Mouse (Mus musculus): ENCODE data around the gene Pdha2.

Pdha2 gene

DNA sequence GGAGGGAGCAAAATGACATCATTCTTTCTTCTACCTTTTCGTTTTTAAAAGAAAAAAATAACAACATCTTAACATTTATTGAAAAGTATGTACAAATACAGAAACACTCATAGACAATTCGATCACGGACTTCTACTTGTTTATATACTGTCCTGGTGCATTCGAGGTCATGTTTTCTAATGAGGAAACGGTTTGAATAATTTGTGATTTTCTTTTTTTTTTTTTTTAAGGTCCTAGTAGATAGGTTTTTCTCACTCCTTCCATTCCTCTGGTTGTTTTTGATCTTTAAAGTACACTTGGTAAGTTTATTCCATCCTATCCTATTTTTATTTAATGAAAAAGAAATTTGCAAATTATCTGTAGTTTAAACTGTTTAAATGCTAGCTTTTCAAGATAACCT, at the start of gene Pdha2:
Gene Pdha2, minus strand, starts transcription at position 101 of the 400 bp plus-strand sequence.
- no peak for DNase-seq (ENCODE audit: low read depth)

DNA sequence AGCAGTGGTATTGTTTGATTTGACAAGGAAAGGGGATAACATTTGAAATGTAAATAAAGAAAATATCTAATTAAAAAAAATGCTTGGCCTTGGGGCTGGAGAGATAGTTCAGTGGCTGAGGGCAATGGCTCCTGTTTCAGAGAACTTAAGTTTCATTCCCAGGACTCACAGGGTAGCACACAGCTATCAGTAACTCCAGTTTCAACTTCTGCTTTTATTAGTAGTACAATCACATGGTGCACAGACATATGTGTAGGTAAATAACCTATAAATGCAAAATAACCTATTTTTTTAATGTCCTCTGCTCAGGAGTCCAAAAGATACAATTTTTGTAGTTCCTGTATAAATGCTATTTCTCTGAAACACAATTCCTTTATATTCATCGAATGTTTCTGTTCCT, 48.4 kb upstream of the Pdha2 start:
- no peak for DNase-seq (ENCODE audit: low read depth)

DNA sequence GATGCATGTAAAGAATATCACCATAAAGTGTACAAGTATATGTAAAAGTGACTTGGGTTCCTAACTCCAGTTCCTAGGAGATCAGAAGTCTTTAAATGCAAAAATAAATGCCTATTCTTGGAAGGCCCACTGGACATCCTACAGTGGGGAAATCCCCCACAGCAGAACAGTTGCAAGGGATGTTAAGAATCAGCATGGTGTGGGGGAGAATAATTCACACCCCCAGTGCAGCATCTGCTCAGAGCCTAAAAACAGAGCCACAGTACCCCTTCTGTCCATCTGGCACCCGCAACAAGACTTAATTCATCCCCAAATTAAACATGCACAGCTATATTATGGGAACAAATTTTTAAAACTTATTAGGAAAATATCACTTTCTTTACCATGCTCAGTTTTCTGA, 39.3 kb upstream of the Pdha2 start:
- no peak for DNase-seq (ENCODE audit: low read depth)

DNA sequence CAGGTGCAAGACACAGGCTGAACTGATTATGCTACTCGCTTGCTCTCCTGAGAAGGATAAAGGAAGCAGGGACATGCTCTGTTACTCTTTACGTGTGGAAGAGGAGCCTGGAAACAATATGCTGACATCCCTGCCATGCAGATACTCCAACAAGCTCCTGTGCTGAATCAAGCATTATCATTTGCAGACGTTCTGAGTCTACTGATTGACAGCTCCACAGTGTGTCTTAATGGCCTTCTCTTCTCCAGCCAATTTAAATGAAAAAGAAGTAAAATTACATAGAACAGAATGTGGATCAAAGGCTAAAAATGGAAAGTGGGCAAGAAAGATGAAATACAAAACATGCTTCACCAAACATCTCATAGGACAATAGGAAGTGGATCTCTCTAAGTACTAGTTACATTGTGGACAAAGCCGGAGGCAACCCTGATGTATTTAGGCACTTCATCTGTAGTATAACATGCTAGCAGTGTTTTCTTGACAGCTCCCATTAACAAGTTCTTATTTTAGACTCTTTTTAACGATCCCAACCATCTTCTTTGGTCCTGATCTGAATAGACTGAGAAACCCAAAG, 32.7 kb upstream of the Pdha2 start:
- DNase-seq (ENCODE audit: low read depth) = no peak

DNA sequence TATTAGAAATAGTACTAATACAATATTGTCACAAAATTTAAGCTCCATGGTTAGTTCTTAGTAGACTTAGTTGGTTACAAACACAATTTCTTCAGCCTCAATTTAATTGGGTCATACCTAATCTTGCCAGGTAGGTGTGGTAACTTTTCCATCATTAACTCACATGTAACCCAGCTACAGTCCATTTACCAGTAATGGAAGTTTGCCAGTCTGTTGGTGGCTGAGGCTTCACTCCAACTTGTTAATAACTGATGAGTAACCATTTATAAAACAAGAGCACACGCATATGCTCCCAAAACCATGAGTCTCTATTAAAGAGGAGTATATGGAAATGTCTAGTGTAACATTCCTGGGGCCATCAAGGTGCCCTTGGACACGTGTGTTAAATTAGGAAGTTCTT, 25.9 kb upstream of the Pdha2 start:
- DNase-seq (ENCODE audit: low read depth) = no peak

DNA sequence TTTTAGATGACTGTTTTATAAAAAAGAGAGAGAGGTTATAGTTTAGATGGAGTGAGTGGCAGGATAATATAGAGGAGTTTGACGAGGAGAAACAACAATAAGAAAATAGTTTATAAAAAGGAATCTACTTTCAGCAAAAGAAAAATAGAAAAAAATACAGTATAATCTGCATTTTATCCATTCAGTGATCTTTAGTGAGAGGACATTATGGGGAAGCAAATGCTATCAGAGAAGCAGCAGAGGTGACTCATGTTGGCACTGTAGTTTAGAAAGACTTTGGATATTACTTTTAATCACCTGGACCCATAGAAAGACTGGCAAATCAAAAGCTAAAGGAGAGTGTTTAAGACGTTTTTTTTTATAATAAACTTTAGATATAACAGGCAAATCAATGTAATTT, 17.0 kb upstream of the Pdha2 start:
- no peak for DNase-seq (ENCODE audit: low read depth)

DNA sequence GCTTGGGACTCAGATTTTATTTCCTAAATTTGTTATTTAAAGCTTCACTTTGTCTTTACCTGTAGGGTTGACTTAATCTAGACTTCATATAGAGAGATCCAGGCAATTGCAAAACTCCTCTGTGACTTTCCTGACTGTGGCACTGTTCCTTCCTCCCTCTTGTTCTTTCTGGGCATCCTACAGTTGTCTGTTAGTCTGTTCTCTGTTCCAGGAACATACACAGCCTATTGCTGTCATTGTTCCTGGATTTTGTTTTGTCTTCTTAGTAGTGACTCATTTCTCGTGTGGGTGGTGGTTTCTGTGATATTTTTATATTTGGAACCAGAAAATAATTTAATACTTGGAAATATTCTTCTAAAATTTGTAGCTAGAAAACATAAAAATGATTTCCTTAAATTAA, 10.2 kb upstream of the Pdha2 start:
- DNase-seq (ENCODE audit: low read depth) = no peak

DNA sequence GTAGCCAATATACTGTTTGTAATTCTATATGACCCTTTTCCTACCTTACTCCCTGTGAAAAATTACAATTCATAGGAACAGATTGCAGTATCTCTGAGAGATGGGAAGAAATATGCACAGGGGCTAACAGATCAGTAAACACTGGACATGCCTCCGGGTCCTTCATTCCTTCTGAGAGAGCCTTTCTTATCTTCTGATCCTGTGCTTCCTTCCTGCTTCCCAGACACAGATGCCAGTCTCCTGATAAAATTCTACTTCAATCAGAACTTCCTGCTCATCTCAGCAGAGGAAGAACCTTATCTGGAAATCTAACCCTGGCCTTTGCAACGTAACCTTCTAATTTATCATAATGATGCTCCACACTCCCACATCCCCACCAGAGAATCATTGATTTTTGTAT, 6.4 kb upstream of the Pdha2 start:
- DNase-seq (ENCODE audit: low read depth) = peak; percentile 2

DNA sequence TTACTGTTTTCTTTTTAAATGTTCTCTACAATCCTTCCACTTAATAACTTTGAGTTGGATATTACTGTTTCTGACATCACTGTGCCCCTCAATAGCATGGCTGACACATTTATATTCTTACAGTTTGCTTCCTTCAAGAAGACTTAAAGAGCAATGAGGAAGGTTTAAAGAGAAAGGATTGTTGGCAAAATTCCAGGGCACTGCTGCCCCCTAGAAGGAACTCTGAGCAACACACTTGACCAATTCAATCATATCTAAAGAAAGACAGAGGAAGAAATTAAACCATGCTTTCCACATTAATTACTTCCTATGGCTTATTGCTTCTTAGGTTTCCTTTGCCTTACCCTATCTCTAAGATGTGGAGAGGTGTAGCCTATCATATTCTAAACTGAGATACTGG, 4.8 kb upstream of the Pdha2 start:
- peak; percentile 1 for DNase-seq (ENCODE audit: low read depth)

DNA sequence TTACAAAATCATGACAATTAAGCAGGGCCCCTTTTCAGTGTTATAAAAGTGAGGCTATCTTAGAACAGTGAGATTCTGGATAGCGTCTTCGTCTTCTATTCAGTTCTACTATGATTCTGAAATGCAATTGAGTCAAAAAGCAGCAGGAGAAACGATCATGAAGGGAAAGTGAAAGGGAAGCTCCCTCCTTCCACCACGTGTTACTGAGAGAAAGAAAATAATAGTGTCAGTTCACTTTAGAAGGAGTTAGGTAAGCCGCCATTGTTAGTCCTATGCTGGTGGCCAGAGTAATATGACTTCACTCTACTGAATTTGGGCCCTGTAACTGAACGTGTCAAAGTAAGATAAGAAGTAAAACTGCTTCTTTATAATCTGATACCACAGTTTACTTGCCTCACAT, 4.1 kb upstream of the Pdha2 start:
- no peak for DNase-seq (ENCODE audit: low read depth)

DNA sequence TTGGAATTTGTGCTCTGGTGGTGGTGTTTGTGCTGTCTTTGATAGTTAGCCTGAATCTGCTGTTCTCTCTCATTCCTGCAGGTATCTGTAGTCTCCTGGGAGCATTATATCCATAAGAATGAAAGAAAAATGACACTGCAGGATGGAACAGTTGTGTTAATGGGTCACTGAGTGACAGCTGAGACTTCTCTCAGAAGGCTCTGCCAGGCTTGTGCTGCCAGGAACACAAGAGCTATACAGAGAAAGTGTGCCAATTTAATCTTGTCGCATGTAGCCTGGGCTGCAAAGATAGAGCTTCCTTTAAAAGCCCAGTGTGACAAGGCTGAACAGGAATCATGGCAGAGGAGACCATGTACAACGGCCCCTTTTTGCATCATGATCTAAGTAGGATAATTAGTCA, 2.6 kb upstream of the Pdha2 start:
- DNase-seq (ENCODE audit: low read depth) = no peak

DNA sequence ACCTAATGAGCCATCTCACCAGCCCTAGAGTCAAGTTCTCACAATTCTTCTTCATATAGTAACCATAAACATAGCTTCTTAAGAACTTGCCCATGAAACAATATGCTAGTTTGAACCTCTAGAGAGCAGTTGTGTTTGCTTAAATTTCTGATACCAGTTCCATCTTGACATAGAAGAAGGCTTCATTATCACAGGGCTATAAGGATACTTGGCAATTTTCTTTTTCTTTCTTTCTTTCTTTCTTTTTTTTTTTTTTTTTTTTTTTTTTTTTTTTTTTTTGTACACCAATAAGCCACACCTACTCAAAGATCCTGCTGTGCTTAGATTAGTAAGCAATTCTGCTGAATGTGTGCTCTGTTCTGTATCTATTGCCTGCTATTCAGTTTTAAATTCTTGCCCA, 2.0 kb upstream of the Pdha2 start:
- DNase-seq (ENCODE audit: low read depth) = no peak

DNA sequence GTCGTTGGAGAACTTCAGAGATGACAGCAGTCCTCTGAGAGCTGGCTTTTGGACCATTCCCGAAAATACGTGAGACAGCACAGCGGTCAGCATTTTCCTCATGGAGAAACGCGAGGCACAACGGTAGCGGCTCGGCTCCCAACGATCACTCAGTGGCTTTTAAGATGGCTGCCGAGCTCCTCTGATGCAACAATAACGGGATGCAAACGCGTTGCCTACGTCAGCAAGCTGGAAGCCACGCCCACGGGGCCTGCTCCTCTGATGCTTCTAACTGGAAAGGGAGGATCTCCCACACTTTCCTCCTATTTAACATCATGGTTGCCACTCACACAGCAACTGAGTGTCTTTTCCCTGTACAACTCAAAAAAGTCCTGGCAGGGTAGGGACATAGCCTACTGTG, 511 bp downstream of the Pdha2 start:
- no peak for DNase-seq (ENCODE audit: low read depth)

DNA sequence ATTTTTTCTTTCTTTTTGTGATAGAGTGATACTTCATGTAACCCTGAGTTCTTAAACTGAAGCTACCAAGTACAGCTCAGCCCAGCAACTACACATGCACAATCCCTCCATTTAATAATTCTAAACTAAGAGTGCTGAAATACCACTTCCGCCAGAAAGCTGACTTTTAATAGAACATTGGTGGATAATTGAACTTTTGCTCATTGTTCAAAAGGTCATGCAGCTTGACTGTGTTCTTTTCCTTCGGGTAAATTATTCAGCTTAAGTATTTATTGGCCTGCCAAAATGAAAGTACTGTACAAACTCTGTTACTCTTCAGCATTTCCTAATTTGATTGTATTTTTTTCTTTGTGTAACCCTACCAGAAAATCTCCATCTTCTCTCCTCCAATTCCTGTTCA, 10.4 kb downstream of the Pdha2 start:
- no peak for DNase-seq (ENCODE audit: low read depth)

DNA sequence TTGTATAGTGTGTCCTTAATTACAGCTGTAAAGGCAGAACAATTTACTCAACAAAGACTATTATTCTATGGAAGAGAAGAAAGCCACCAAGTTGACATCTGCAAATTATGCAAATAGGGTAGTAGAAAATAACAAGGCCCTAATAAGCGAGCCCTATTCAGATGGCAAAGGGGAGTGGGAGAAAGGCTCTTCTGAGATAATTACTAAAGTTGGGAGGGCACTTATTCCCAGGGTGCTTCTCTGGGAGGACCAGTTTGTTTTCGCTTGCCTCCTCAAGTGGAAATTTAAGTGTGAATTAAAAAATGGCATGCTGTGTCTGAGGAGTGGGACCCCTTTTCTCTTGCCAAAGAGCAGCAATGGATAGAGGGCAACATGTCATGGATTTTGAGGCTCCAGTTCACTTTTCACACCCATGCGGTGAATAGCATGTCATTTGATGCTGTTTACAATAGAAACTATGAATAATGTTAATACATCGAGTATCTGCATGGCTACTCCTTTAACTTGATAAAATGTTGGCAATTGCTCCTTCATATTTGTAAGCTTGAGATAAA, 14.8 kb downstream of the Pdha2 start:
- DNase-seq (ENCODE audit: low read depth) = no peak

DNA sequence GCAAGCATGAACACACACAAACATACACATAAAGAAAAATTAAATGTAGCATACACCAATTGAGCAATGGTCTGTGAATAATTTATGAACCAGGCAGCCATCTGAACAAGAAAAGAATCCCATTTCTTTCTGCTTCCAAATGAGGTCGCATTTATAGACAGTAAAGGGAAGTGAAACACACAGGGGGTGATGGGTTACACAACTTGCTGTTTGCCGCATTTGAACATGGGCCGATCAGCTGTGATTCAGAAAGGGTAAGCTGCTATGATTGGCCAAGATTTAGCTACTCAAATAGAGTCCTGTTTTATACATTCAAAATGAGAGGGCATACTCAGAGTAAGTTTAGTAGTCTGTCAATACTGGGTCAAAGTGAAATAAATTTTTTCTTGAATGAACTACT, 20.5 kb downstream of the Pdha2 start:
- no peak for DNase-seq (ENCODE audit: low read depth)

DNA sequence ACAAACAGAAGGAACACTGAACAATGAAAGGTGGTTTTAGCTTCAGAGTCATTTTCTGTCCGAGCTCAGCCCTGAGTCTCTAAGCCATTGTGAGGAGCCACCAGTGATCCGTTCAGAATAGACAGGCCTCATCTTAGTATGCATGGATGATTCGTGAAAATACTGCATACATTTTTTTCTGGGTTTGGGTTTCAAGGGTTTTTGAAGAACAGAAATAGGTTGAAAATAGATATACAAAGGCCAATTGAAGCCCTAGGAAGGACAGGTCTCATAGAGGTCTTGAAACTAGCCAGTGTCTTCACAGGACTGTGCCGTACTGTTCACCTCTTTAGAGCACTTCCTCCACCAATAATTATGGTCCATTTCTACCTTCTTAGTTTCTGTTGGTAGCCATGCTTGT, 21.7 kb downstream of the Pdha2 start:
- no peak for DNase-seq (ENCODE audit: low read depth)

DNA sequence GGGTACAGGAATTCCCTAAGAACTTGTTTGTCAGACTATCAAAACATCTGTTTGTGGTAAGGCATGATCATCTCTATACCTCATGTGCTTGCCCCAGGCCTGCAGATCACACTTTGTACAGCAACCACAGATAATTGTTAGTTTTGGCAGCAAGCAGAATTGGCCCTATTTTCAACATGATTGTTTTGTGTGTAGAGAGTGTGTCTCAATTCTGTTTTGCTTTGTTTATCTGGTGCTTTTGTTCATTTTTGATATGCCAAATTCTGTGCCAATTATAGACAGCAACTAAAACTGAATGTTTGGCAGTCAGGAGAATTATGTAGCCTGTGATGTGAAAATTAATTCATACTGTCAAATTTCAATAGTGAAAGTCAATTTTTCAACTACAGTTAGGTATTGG, 51.2 kb downstream of the Pdha2 start:
- no peak for DNase-seq (ENCODE audit: low read depth)
